Mouse (Mus musculus) heart, postnatal 14 days (tissue): ENCODE data around the gene Gm20403. TPM values are rescaled to one million over a fixed set of nuclear protein-coding genes. Genes with fewer than 3 reads are reported as not detected.
"Not testable (repeated sequence)": the region's sequence is repeated elsewhere in the genome, so short reads cannot be mapped to it uniquely, and the experiment has no call there.

Experiments
- DNase-seq, 2 experiments: peaks; one replicate each; pipeline ENCODE4 v3.0.0; 2021 to 2022
- intact Hi-C: fragments of 180-260 bp; cut with DNase I; formaldehyde crosslinking; loops from one replicate; pipeline ENCODE4 v1.15.1; 2025
- total RNA-seq, 2 experiments: library from RNA; stranded (reverse); gene quantifications; 2 replicates each; pipeline ENCODE4 v1.2.3; 2021

Gm20403 gene
- total RNA-seq, 2 experiments from 2014 or later: not detected

GRCm38 (mm10) chr12:54937581-54938343 lies 48.6 kb downstream of the Gm20403 start:
- intact Hi-C loops, DNase-seq: not testable (repeated sequence)

Other genes with a start within 250 kb of the Gm20403 start
- gene Snx6, start 190.8 kb downstream of the Gm20403 start, total RNA-seq: 10 to 100 TPM; 38.0 to 39.8 TPM
- 100 to 1,000 TPM; 329 to 343 TPM for gene Cfl2, start 123.7 kb downstream of the Gm20403 start, total RNA-seq
- gene Baz1a, start 27.8 kb upstream of the Gm20403 start, total RNA-seq: 10 to 100 TPM in 1 of 2 experiments, 1 to 10 TPM in 1; 9.9 to 10.4 TPM
- gene 2700097O09Rik, start 93.6 kb upstream of the Gm20403 start, total RNA-seq: 1 to 10 TPM; 8.3 to 8.7 TPM
- gene Srp54a, start 93.7 kb upstream of the Gm20403 start, total RNA-seq: 10 to 100 TPM; 85.5 to 90.1 TPM
- gene Fam177a, start 137.9 kb upstream of the Gm20403 start, total RNA-seq: 10 to 100 TPM; 11.9 to 13.1 TPM
- 10 to 100 TPM; 36.5 to 44.1 TPM for gene Srp54b, start 168.6 kb upstream of the Gm20403 start, total RNA-seq
- gene 1700047I17Rik2, start 213.1 kb upstream of the Gm20403 start, total RNA-seq: 1 to 10 TPM in 1 of 2 experiments, not detected in 1; 2.3 TPM
- gene Srp54c, start 243.6 kb upstream of the Gm20403 start, total RNA-seq: 10 to 100 TPM; 25.5 to 26.9 TPM